Mouse (Mus musculus) myocyte (in vitro differentiated cells): ENCODE data around the gene Zfp260. TPM values are rescaled to one million over a fixed set of nuclear protein-coding genes. Genes with fewer than 3 reads are reported as not detected.

ENCODE experiments used
- H3K27me3 ChIP-seq: one replicate; pipeline ENCODE4 v1.6.1; 2011; ENCODE audit not compliant: control insufficient read depth, insufficient read depth, insufficient read length
- H3K36me3 ChIP-seq: one replicate; pipeline ENCODE4 v1.6.1; 2011; ENCODE audit not compliant: control insufficient read depth, insufficient read depth
- H3K4me2 ChIP-seq: one replicate; pipeline ENCODE4 v1.6.1; 2011; ENCODE audit warnings: low read depth, control low read depth
- H3K4me3 ChIP-seq: one replicate; pipeline ENCODE4 v1.5.1; 2011; ENCODE audit warnings: mild to moderate bottlenecking, control low read depth, moderate library complexity
- H3K79me2 ChIP-seq: one replicate; pipeline ENCODE4 v1.6.1; 2011; ENCODE audit not compliant: control insufficient read depth, insufficient read depth
- H3ac ChIP-seq: one replicate; pipeline ENCODE4 v1.6.1; 2011; ENCODE audit not compliant: control insufficient read depth, insufficient read length
- CEBPB ChIP-seq: IDR thresholded peaks from 2 replicates; pipeline ENCODE4 v1.6.1; 2011; ENCODE audit warnings: mild to moderate bottlenecking, moderate library complexity; ENCODE audit not compliant: poor library complexity, insufficient read depth, severe bottlenecking
- E2F4 ChIP-seq: IDR thresholded peaks from one replicate; pipeline ENCODE4 v1.6.1; 2011; ENCODE audit warnings: mild to moderate bottlenecking, control low read depth, moderate library complexity; ENCODE audit not compliant: insufficient read depth
- MAX ChIP-seq: IDR thresholded peaks from one replicate; pipeline ENCODE4 v1.6.1; 2011; ENCODE audit warnings: low read depth, mild to moderate bottlenecking, control low read depth
- MYOD1 ChIP-seq, 3 experiments: IDR thresholded peaks; one replicate each; pipeline ENCODE4 v1.6.1; 2011; ENCODE audit warnings: control low read depth in 2 of 3, low read depth in 2 of 3, mild to moderate bottlenecking in 2 of 3, moderate library complexity in 1 of 3; ENCODE audit not compliant: insufficient read length in 2 of 3, control insufficient read depth in 1 of 3
- MYOG ChIP-seq, 3 experiments: IDR thresholded peaks; one replicate each; pipeline ENCODE4 v1.6.1; 2011; ENCODE audit warnings: control low read depth in 2 of 3, low read depth in 2 of 3, mild to moderate bottlenecking in 2 of 3; ENCODE audit not compliant: insufficient read length in 2 of 3, control insufficient read depth in 1 of 3, insufficient read depth in 1 of 3
- POLR2A ChIP-seq: IDR thresholded peaks from one replicate; pipeline ENCODE4 v1.6.1; 2011; ENCODE audit warnings: low read depth, mild to moderate bottlenecking, control low read depth, moderate library complexity; ENCODE audit not compliant: insufficient read length
- POLR2AphosphoS2 ChIP-seq: IDR thresholded peaks from one replicate; pipeline ENCODE4 v1.6.1; 2011; ENCODE audit warnings: low read depth, control low read depth; ENCODE audit not compliant: insufficient read length
- REST ChIP-seq: IDR thresholded peaks from one replicate; pipeline ENCODE4 v1.6.1; 2011; ENCODE audit warnings: mild to moderate bottlenecking, control low read depth, moderate library complexity; ENCODE audit not compliant: insufficient read depth, insufficient read length
- SRF ChIP-seq: IDR thresholded peaks from one replicate; pipeline ENCODE4 v1.6.1; 2011; ENCODE audit warnings: low read depth; ENCODE audit not compliant: control insufficient read depth, insufficient read length
- TCF12 ChIP-seq: IDR thresholded peaks from one replicate; pipeline ENCODE4 v1.6.1; 2011; ENCODE audit warnings: mild to moderate bottlenecking, control low read depth; ENCODE audit not compliant: poor library complexity, insufficient read depth, severe bottlenecking
- TCF3 ChIP-seq: IDR thresholded peaks from one replicate; pipeline ENCODE4 v1.6.1; 2011; ENCODE audit warnings: low read depth, control low read depth; ENCODE audit not compliant: insufficient read length
- USF1 ChIP-seq: IDR thresholded peaks from one replicate; pipeline ENCODE4 v1.6.1; 2011; ENCODE audit warnings: low read depth, mild to moderate bottlenecking, control low read depth, moderate library complexity
- polyA plus RNA-seq: library from polyadenylated mRNA; unstranded; fragments of >200 nt; fragmentation: generic; extraction: Trizol; gene quantifications from one replicate; pipeline ENCODE4 v1.2.1, GENCODE M21; 2012; ENCODE audit warnings: missing spikeins

Gene Zfp260
- polyA plus RNA-seq, 1 experiment = 11.3 TPM

GRCm38 (mm10) chr7:30090092-30090969 lies 4.2 kb upstream of the Zfp260 start, which contains the start of the genes Gm26920 and Zfp566:
TSS of gene Gm26920 (minus strand) at chr7:30090410.
TSS of gene Zfp566 (minus strand) at chr7:30090527.
- peak within 1 kb of the TSS; percentile 35 for H3ac ChIP-seq
- H3K36me3 ChIP-seq = no peaks in the 10 kb centered on the region
- peaks cover 14% of the 10 kb centered on the region for H3K79me2 ChIP-seq
- H3K4me2 ChIP-seq = peak within 1 kb of the TSS; percentile 80
- TF ChIP-seq MYOG (IDR thresholded peaks at IDR 0.05; ENCODE audit: control insufficient read depth in 1 of 3, insufficient read depth in 1 of 3, insufficient read length in 2 of 3, low read depth in 2 of 3) (peak in 1 of 3 experiments; percentile 27), MAX (peak; percentile 72), TCF12 (no peak), POLR2A (peak; percentile 77), POLR2AphosphoS2 (peak; percentile 69), USF1 (peak; percentile 71), SRF (no peak)
- no peaks in the 10 kb centered on the region for H3K27me3 ChIP-seq
- H3K4me3 ChIP-seq = peak within 1 kb of the TSS; percentile 72

- Histone ChIP-seq H3K4me2 (peak overlapping the region; percentile 71), H3K27me3 (no peaks in the 10 kb centered on the region), H3ac (no peak overlapping the region), H3K79me2 (peaks cover 22% of the 10 kb centered on the region), H3K36me3 (no peaks in the 10 kb centered on the region), H3K4me3 (peak overlapping the region; percentile 72)
- TF ChIP-seq MAX = no peak
- no peak for TF ChIP-seq POLR2AphosphoS2
- no peak for TF ChIP-seq CEBPB
- TF ChIP-seq TCF12 = no peak
- no peak for TF ChIP-seq REST
- TF ChIP-seq MYOG (IDR thresholded peaks at IDR 0.05; ENCODE audit: control insufficient read depth in 1 of 3, insufficient read depth in 1 of 3, insufficient read length in 2 of 3, low read depth in 2 of 3) = no peak
- TF ChIP-seq POLR2A = no peak
Measured at GRCm38 (mm10) chr7:30090970-30091585, 3.5 kb upstream of the Zfp260 start.

- peaks cover 38% of the 10 kb centered on the region for H3K79me2 ChIP-seq
- H3K4me2 ChIP-seq = no peak overlapping the region
- TF ChIP-seq REST (no peak), CEBPB (no peak), E2F4 (no peak), TCF12 (no peak), MYOG (IDR thresholded peaks at IDR 0.05; ENCODE audit: control insufficient read depth in 1 of 3, insufficient read depth in 1 of 3, insufficient read length in 2 of 3, low read depth in 2 of 3) (no peak), TCF3 (no peak), MAX (no peak), SRF (no peak)
- no peak overlapping the region for H3ac ChIP-seq
- H3K36me3 ChIP-seq = no peaks in the 10 kb centered on the region
- H3K27me3 ChIP-seq = no peaks in the 10 kb centered on the region
- no peak overlapping the region for H3K4me3 ChIP-seq
Measured at GRCm38 (mm10) chr7:30092666-30093065, 1.9 kb upstream of the Zfp260 start.

- H3K4me2 ChIP-seq = peak overlapping the region; percentile 98
- TF ChIP-seq POLR2AphosphoS2 = no peak
- TF ChIP-seq SRF = no peak
- no peak for TF ChIP-seq MYOG (IDR thresholded peaks at IDR 0.05; ENCODE audit: control insufficient read depth in 1 of 3, insufficient read depth in 1 of 3, insufficient read length in 2 of 3, low read depth in 2 of 3)
- TF ChIP-seq E2F4 = no peak
- TF ChIP-seq TCF12 = no peak
- TF ChIP-seq CEBPB = no peak
- TF ChIP-seq REST = no peak
- no peak for TF ChIP-seq POLR2A
- TF ChIP-seq TCF3 = no peak
- no peak for TF ChIP-seq USF1
- no peak for TF ChIP-seq MAX
- TF ChIP-seq MYOD1 (IDR thresholded peaks at IDR 0.05; ENCODE audit: control insufficient read depth in 1 of 3, insufficient read length in 2 of 3, low read depth in 2 of 3) = no peak
- H3K36me3 ChIP-seq = peaks cover 2% of the 10 kb centered on the region
- peak overlapping the region; percentile 67 for H3K4me3 ChIP-seq
- no peak overlapping the region for H3ac ChIP-seq
- H3K79me2 ChIP-seq = peaks cover 47% of the 10 kb centered on the region
- H3K27me3 ChIP-seq = no peaks in the 10 kb centered on the region
Measured at GRCm38 (mm10) chr7:30093918-30094415, 610 bp upstream of the Zfp260 start.
